Comparison of ENCODE assay signal across 26 mouse cellular contexts in genomic region chr14:75818528-75818927, GRCm38 (mm10).
"Had no signal": no experiment of that assay in that cellular context is flagged by ENCODE, and none has a peak within 500 bp of the region (broad histone marks: within the 10 kb centered on the region; RNA-seq: fewer than 3 reads in every experiment).

No protein-coding gene starts in this region.

- DNase-seq: kidney, adult 2 months; kidney, postnatal 10 days; kidney, postnatal 36 days; layer of hippocampus, postnatal 36 days; left cerebral cortex, postnatal 4 days; liver, postnatal 0 days; lung, embryonic 14.5 days; lung, postnatal 4 days; right cerebral cortex, adult 18-20 months; right cerebral cortex, postnatal 14 days; right cerebral cortex, postnatal 4 days; thymus, postnatal 25 days had no signal

- H3K4me3 ChIP-seq: kidney, embryonic 15.5 days; left cerebral cortex, adult 2 months; limb, embryonic 12.5 days; limb, embryonic 15.5 days; megakaryocyte, embryonic 14.5 days; midbrain, embryonic 10.5 days; midbrain, embryonic 13.5 days; neural tube, embryonic 12.5 days; neural tube, embryonic 15.5 days; stomach, embryonic 15.5 days had no signal

- H3K36me3 ChIP-seq: kidney, embryonic 15.5 days; limb, embryonic 12.5 days; limb, embryonic 15.5 days; midbrain, embryonic 10.5 days; midbrain, embryonic 13.5 days; neural tube, embryonic 12.5 days; neural tube, embryonic 15.5 days; stomach, embryonic 15.5 days had no signal

- H3K27me3 ChIP-seq: kidney, embryonic 15.5 days; limb, embryonic 12.5 days; limb, embryonic 15.5 days; midbrain, embryonic 13.5 days; neural tube, embryonic 12.5 days; neural tube, embryonic 15.5 days; stomach, embryonic 15.5 days had no signal

- H3K4me2 ChIP-seq: kidney, embryonic 15.5 days; limb, embryonic 12.5 days; limb, embryonic 15.5 days; liver, embryonic 11.5 days; lung, embryonic 14.5 days; midbrain, embryonic 13.5 days; neural tube, embryonic 12.5 days; neural tube, embryonic 15.5 days; stomach, embryonic 15.5 days had no signal

- ATAC-seq: intestine, postnatal 0 days; liver, postnatal 0 days; lung, postnatal 0 days; midbrain, embryonic 13.5 days; midbrain, embryonic 16.5 days had no signal
